Mouse (Mus musculus) v-Abl transformed pro-B cells (cell line): ENCODE results near the gene Dvl2.

Experiments
- in situ Hi-C, 2 experiments: fragments of 400-800 bp; cut with MboI; formaldehyde crosslinking; loops; one replicate each; pipeline ENCODE4 v1.15.1; 2025; ENCODE audit not compliant: unreplicated experiment in 2 of 2

Gene Dvl2

GRCm38 (mm10) chr11:70045435-70045834 lies 45.0 kb downstream of the Dvl2 start:
- in situ Hi-C loops: no loop called here

DNA sequence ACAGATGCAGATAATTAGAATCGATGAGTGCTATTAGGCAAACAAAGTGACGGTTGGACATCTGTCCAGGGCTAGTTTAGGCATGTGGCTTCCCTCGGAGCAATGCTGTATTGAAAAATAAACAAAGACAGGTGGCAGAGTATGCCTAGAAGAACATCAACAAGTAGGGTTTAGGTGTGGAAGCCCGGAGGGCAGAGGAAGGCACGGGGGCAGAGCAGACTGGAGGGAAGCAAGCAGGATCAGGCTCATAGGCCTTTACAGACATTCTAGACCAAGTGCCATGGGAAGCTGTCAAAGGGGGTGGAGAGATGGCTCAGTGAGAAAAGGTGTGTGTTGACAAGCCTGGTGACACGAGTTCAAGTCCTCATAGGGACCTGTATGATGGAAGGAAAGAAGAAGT lies 49.0 kb downstream of the Dvl2 start:
- in situ Hi-C loops: no loop called here

GRCm38 (mm10) chr11:70049816-70050215 lies 49.4 kb downstream of the Dvl2 start:
- in situ Hi-C loops: loop anchor here (10.0 to 25.0 kb wide), 2 partner anchors 155 to 287 kb away; no protein-coding TSS in a partner anchor

- in situ Hi-C loops: loop anchor here (10.0 to 25.0 kb wide), 2 partner anchors 152 to 284 kb away; no protein-coding TSS in a partner anchor
Observed at GRCm38 (mm10) chr11:70053156-70053555, 52.8 kb downstream of the Dvl2 start.

GRCm38 (mm10) chr11:70053898-70054570 lies 53.6 kb downstream of the Dvl2 start, which contains the start of gene Asgr1:
Gene Asgr1, plus strand, starts transcription at chr11:70054085.
- in situ Hi-C loops: loop anchor here (10.0 to 25.0 kb wide), 2 partner anchors 151 to 283 kb away; no protein-coding TSS in a partner anchor

GRCm38 (mm10) chr11:70055618-70056214 lies 55.3 kb downstream of the Dvl2 start:
- in situ Hi-C loops: loop anchor here (5.0 to 25.0 kb wide), 3 partner anchors 147 to 282 kb away; no protein-coding TSS in a partner anchor

GRCm38 (mm10) chr11:70057805-70058204 lies 57.4 kb downstream of the Dvl2 start:
- in situ Hi-C loops: loop anchor here (5.0 to 25.0 kb wide), 3 partner anchors 144 to 279 kb away; no protein-coding TSS in a partner anchor

- in situ Hi-C loops: loop anchor here (5.0 to 25.0 kb wide), 4 partner anchors 52 to 277 kb away; no protein-coding TSS in a partner anchor
Observed at GRCm38 (mm10) chr11:70059930-70060329, 59.5 kb downstream of the Dvl2 start.
